Mouse (Mus musculus) CH12F3 (cell line): ENCODE measurements around the gene Asic1.

Source experiments
- in situ Hi-C: fragments of 300-500 bp; cut with MboI; formaldehyde crosslinking; loops from 2 replicates; pipeline ENCODE4 v1.14.3; 2020; ENCODE audit warnings: low sequenced_read_pairs

Gene Asic1

GRCm38 (mm10) chr15:99662371-99662770 is 7.8 kb upstream of the Asic1 start:
- in situ Hi-C loops: no loop called here

- in situ Hi-C loops: no loop called here
These were observed 6.1 kb upstream of the Asic1 start for GRCm38 (mm10) chr15:99663964-99664599.

GRCm38 (mm10) chr15:99664600-99665451 is 5.3 kb upstream of the Asic1 start:
- in situ Hi-C loops: no loop called here

- in situ Hi-C loops: no loop called here
These were observed 2.6 kb upstream of the Asic1 start for GRCm38 (mm10) chr15:99667544-99667943.

- in situ Hi-C loops: no loop called here
These were observed 1.3 kb upstream of the Asic1 start for GRCm38 (mm10) chr15:99668881-99669280.

GRCm38 (mm10) chr15:99669392-99669791 is 776 bp upstream of the Asic1 start:
- in situ Hi-C loops: no loop called here

- in situ Hi-C loops: loop anchor here (5.0 kb wide), 1 partner anchor 74 kb away; no protein-coding TSS in a partner anchor
These were observed 949 bp downstream of the Asic1 start for GRCm38 (mm10) chr15:99670964-99671670.

- in situ Hi-C loops: loop anchor here (5.0 kb wide), 1 partner anchor 74 kb away; no protein-coding TSS in a partner anchor
These were observed 1.6 kb downstream of the Asic1 start for GRCm38 (mm10) chr15:99671783-99672182.

- in situ Hi-C loops: loop anchor here (5.0 kb wide), 1 partner anchor 78 kb away; no protein-coding TSS in a partner anchor
These were observed 4.7 kb downstream of the Asic1 start for GRCm38 (mm10) chr15:99674866-99675265.

GRCm38 (mm10) chr15:99677089-99677488 is 6.9 kb downstream of the Asic1 start:
- in situ Hi-C loops: no loop called here

- in situ Hi-C loops: no loop called here
These were observed 8.1 kb downstream of the Asic1 start for GRCm38 (mm10) chr15:99678063-99678800.

GRCm38 (mm10) chr15:99679008-99679407 is 8.8 kb downstream of the Asic1 start:
- in situ Hi-C loops: no loop called here

- in situ Hi-C loops: no loop called here
These were observed 12.7 kb downstream of the Asic1 start for GRCm38 (mm10) chr15:99682880-99683279.

GRCm38 (mm10) chr15:99684156-99684555 is 14.0 kb downstream of the Asic1 start:
- in situ Hi-C loops: no loop called here

- in situ Hi-C loops: no loop called here
These were observed 18.5 kb downstream of the Asic1 start for GRCm38 (mm10) chr15:99688712-99689111.

- in situ Hi-C loops: no loop called here
These were observed 20.8 kb downstream of the Asic1 start for GRCm38 (mm10) chr15:99690924-99691323.

GRCm38 (mm10) chr15:99691976-99692375 is 21.8 kb downstream of the Asic1 start:
- in situ Hi-C loops: no loop called here

- in situ Hi-C loops: no loop called here
These were observed 27.1 kb downstream of the Asic1 start for GRCm38 (mm10) chr15:99697309-99697708.

GRCm38 (mm10) chr15:99698533-99699085 is 28.4 kb downstream of the Asic1 start:
- in situ Hi-C loops: no loop called here

GRCm38 (mm10) chr15:99699715-99700114 is 29.5 kb downstream of the Asic1 start:
- in situ Hi-C loops: no loop called here
